Mouse (Mus musculus) liver, embryonic 14.5 days (tissue): Measurements from ENCODE around the gene Scn1a. TPM values are rescaled to one million over a fixed set of nuclear protein-coding genes. Genes with fewer than 3 reads are reported as not detected.

ENCODE experiments used
- ATAC-seq: fragments of 200-750 bp; cut with Nextera tagmentation; 2 replicates; pipeline ENCODE4 v1.8.0; 2017; ENCODE audit warnings: moderate number of reproducible peaks, mild to moderate bottlenecking, moderate library complexity; ENCODE audit not compliant: insufficient read depth
- DNase-seq, 3 experiments: peaks; one replicate each; pipeline ENCODE4 v3.0.0-alpha.2; 2012 to 2013; ENCODE audit warnings: low read depth in 3 of 3, low spot score in 3 of 3
- H3K27ac ChIP-seq: fragments of 300-500 bp; sonication (generic); 2 replicates; pipeline ENCODE4 v1.5.1; 2014; ENCODE audit warnings: moderate library complexity, mild to moderate bottlenecking, control low read depth, inconsistent platforms
- H3K27me3 ChIP-seq: fragments of 300-500 bp; sonication (generic); 2 replicates; pipeline ENCODE4 v1.6.1; 2014; ENCODE audit warnings: mild to moderate bottlenecking, low read length, moderate library complexity; ENCODE audit not compliant: control insufficient read depth, insufficient read depth
- H3K36me3 ChIP-seq: fragments of 300-500 bp; sonication (generic); replicated peaks from 2 replicates; pipeline ENCODE4 v1.6.1; 2014; ENCODE audit warnings: low read depth; ENCODE audit not compliant: control insufficient read depth, insufficient read depth
- H3K4me1 ChIP-seq, 2 experiments: fragments of 200-500 bp in 1 of 2; fragments of 300-500 bp in 1 of 2; sonication (generic) in 1 of 2; replicated peaks; 2 replicates each; pipeline ENCODE4 v1.6.1; 2012 to 2014; ENCODE audit warnings: antibody characterized with exemption in 1 of 2, inconsistent platforms in 1 of 2, low read length in 1 of 2; ENCODE audit not compliant: control insufficient read depth in 2 of 2, insufficient read depth in 2 of 2
- H3K4me2 ChIP-seq: fragments of 300-500 bp; sonication (generic); 2 replicates; pipeline ENCODE4 v1.6.1; 2014; ENCODE audit warnings: low read depth, mild to moderate bottlenecking, control low read depth, moderate library complexity
- H3K4me3 ChIP-seq, 2 experiments: fragments of 200-500 bp in 1 of 2; fragments of 300-500 bp in 1 of 2; sonication (generic) in 1 of 2; 2 replicates each; pipeline ENCODE4 v1.5.1; 2012 to 2014; ENCODE audit warnings: low read depth in 2 of 2, low read length in 2 of 2, mild to moderate bottlenecking in 2 of 2, control low read depth in 1 of 2, inconsistent platforms in 1 of 2, moderate library complexity in 1 of 2; ENCODE audit not compliant: insufficient read depth in 1 of 2
- H3K9ac ChIP-seq: fragments of 300-500 bp; sonication (generic); replicated peaks from 2 replicates; pipeline ENCODE4 v1.6.1; 2014; ENCODE audit warnings: mild to moderate bottlenecking, control low read depth, moderate library complexity
- H3K9me3 ChIP-seq: fragments of 300-500 bp; sonication (generic); 2 replicates; pipeline ENCODE4 v1.6.1; 2016; ENCODE audit warnings: low read length, mixed read lengths; ENCODE audit not compliant: control insufficient read depth
- CTCF ChIP-seq: IDR thresholded peaks from 2 replicates; pipeline ENCODE4 v1.5.1; 2016; ENCODE audit warnings: antibody characterized with exemption, low read depth, control low read depth
- EP300 ChIP-seq: IDR thresholded peaks from 2 replicates; pipeline ENCODE4 v1.6.1; 2016; ENCODE audit warnings: antibody characterized with exemption, low read depth
- WGBS: fragments of 180-500 bp; shearing (Covaris S2); extraction: QIAGEN DNeasy Blood & Tissue Kit; methylation state at CpG from one replicate; pipeline ENCODE4 v1.1.7; 2014; ENCODE audit not compliant: insufficient replicate concordance; 5-methylcytosine and 5-hydroxymethylcytosine counted together
- polyA plus RNA-seq, 2 experiments: library from polyadenylated mRNA; depleted of rRNA in 1 of 2; stranded (reverse) in 1 of 2; unstranded in 1 of 2; fragments of >200 nt; fragmentation: Nextera tagmentation in 1 of 2; extraction: Ambion mirVana in 1 of 2; gene quantifications; 2 replicates each; pipeline versions ENCODE4 v1.2.1 to v1.2.3; 2012 to 2014

The Scn1a gene
- polyA plus RNA-seq, 2 experiments: 0.01 TPM; not detected in 1

DNA sequence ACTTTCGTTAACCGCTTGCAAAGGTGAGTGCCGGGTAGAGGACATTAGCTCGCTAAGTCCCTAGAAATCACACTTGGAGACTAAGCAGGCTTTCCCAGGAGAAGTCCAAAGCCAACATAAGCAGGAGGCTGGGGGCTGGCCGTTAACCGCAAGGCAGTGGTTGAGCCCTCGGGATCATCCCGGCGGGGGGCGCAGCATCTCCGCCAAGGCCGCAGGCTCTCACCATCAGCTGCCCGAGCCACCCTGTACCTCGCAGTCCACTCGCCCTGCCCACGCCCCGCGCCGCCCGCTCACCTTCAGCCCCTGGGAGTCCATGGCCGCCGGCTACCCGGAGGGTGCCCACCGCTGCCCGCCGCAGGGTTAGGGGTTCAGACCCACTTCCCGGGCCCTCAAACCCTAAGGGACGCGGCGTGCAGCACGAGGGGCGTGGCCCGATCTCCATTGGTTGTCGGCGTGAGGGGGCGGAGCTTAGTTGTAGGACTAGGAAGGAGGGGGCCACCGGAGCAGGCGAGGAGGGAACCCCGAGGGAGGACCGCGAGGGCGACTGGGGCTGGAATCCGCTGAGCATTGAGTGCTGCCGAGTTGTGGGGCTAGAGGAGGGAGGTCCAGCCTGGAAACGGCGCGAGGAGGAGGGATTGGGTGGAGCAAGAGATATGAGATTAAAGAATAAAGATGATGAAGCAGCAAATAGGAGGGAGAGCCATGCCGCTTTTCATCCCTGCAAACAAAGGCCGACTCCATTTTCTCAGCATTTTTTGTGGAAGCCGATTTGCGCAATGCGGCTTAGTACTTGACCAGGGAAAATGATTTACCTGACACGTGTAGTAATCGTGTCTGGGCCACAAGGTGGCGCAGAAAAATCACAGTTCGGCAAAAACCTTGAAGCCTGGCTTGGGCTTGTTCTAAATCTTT lies 184.2 kb downstream of the Scn1a start, which contains the start of gene Ttc21b:
Ttc21b (minus strand) TSS at position 398 of the 912 bp plus-strand sequence.
- Histone ChIP-seq H3K9ac (peak within 1 kb of the TSS; percentile 32; the same call in 1 of the 2 replicates), H3K4me2 (peak within 1 kb of the TSS; percentile 80), H3K27ac (no peak within 1 kb of the TSS), H3K4me3 (peak within 1 kb of the TSS; percentile 51 to 65), H3K4me1 (0 out of 4 replicates have a peak, but pooled peaks cover 0 to 2% of the 10 kb centered on the region in 2 experiments), H3K9me3 (no peaks in the 10 kb centered on the region), H3K36me3 (no peaks in the 10 kb centered on the region), H3K27me3 (no peaks in the 10 kb centered on the region; the same call in 1 of the 2 replicates)
- TF ChIP-seq EP300 (no peak), CTCF (peak; percentile 62)
- under 1% methylated on average over 56 of the region's 56 CpGs for WGBS
- DNase-seq (peak; percentile 64 to 69 (median 66)), ATAC-seq (peak; percentile 93)

DNA sequence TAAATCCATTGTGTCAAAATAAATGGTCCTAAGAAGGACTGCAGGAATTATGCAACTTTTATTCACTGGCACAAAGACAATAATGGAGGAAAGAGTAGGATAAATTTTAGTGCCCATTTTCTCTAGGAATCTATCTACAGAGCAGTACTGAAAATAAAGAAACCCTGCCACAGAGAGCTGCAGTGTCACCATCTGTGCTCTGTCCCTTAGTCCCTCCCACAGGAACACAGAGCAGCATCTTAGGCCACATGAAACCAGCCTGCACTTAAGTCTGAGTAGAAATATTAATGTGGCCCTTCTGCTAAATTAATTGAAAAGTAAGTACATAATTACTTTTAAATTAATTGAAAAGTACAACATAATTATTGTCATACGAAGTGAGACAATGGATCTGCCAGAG lies 196.6 kb downstream of the Scn1a start:
- no peak overlapping the region for H3K4me3 ChIP-seq
- H3K4me2 ChIP-seq: no peak overlapping the region
- H3K36me3 ChIP-seq: no peaks in the 10 kb centered on the region
- H3K27me3 ChIP-seq: no peaks in the 10 kb centered on the region
- H3K27ac ChIP-seq: no peak overlapping the region
- no peaks in the 10 kb centered on the region for H3K9me3 ChIP-seq
- ATAC-seq (no peak), DNase-seq (no peak)
- 53% methylated on average over 1 of the region's 1 CpGs for WGBS
- H3K9ac ChIP-seq: no peak overlapping the region
- TF ChIP-seq EP300 (no peak), CTCF (no peak)
- H3K4me1 ChIP-seq: no peaks in the 10 kb centered on the region

DNA sequence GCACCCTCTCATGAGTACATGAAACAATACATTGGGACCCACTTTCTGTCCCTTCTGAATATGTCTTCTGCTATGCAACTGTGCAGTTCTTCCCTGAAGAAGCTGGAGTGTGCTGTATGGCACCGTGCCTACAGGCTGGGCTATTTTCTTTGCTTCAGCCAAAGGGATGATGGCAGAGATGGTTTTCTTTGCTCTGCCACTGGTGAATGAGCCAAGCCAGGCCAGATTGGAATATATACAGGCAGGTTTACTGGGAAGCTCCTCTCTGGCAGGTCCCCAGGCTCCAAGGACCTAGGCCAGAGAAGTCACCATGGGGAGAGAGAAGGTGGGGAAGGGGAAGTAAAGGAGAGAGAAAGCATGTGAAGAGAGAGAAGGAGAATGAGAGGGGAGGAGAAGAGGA lies 200.3 kb downstream of the Scn1a start:
- no peaks in the 10 kb centered on the region for H3K36me3 ChIP-seq
- H3K9ac ChIP-seq: no peak overlapping the region
- no peaks in the 10 kb centered on the region for H3K27me3 ChIP-seq
- H3K27ac ChIP-seq: no peak overlapping the region
- no peak for DNase-seq
- WGBS: 67% methylated on average over 1 of the region's 1 CpGs
- no peak overlapping the region for H3K4me3 ChIP-seq
- no peak for TF ChIP-seq EP300
- no peak for TF ChIP-seq CTCF
- H3K4me2 ChIP-seq: no peak overlapping the region
- no peak for ATAC-seq
- H3K4me1 ChIP-seq: no peaks in the 10 kb centered on the region
- H3K9me3 ChIP-seq: no peaks in the 10 kb centered on the region

DNA sequence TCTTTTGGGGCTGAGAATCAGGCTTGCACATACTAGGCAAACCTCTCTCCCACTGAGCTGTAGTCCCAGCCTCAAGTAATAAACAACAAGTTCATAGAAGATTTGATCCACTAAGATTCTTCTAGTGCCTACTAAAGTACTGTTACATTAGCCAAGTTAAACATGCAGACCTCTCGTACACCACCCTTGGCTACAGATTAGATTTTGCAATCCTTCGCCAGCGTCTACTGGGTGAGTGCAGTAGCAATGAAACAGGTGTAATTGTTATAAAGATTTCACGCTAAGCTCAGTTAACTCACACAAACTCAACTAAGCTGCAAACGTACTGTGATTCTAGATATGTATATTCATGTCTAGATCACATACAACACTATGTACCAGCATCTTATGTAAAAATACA lies 201.8 kb downstream of the Scn1a start:
- Histone ChIP-seq H3K27ac (no peak overlapping the region), H3K9me3 (no peaks in the 10 kb centered on the region), H3K4me2 (no peak overlapping the region), H3K4me3 (no peak overlapping the region), H3K4me1 (no peaks in the 10 kb centered on the region), H3K36me3 (no peaks in the 10 kb centered on the region), H3K27me3 (no peaks in the 10 kb centered on the region), H3K9ac (no peak overlapping the region)
- ATAC-seq (no peak), DNase-seq (no peak)
- TF ChIP-seq EP300: no peak
- no peak for TF ChIP-seq CTCF
- WGBS: 74% methylated on average over 5 of the region's 5 CpGs

DNA sequence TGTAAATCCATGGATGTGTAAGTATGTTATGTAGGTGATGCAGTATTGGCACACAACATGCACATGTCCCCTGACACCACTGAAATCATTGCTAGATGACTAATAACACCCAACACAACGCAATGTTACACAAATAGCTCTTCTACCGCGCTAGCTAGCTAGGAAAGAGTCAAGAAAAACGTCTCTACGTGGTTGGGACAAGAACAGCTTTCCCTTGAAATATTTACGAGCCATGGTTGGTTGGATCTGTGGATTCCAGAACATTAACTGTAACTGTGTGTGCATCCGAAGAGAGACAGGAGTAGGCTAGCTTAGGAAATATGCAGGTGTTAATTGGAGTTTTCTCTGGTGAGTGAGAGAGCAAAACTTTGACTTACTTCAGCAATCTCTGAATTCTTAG lies 219.7 kb downstream of the Scn1a start:
- Histone ChIP-seq H3K4me2 (no peak overlapping the region), H3K4me1 (no peaks in the 10 kb centered on the region), H3K9me3 (no peaks in the 10 kb centered on the region), H3K27me3 (no peaks in the 10 kb centered on the region), H3K9ac (no peak overlapping the region), H3K4me3 (no peak overlapping the region), H3K27ac (no peak overlapping the region), H3K36me3 (no peaks in the 10 kb centered on the region)
- 72% methylated on average over 7 of the region's 7 CpGs for WGBS
- no peak for DNase-seq
- ATAC-seq: no peak
- TF ChIP-seq CTCF (no peak), EP300 (no peak)

Other genes starting within 250 kb of the Scn1a start
- 0.56 and 1.1 TPM in 2 replicates for gene Ttc21b, start 184.2 kb downstream of the Scn1a start, polyA plus RNA-seq (2012; rRNA removed)
- 0.80 and 1.5 TPM in 2 replicates for gene Ttc21b, start 184.2 kb downstream of the Scn1a start, polyA plus RNA-seq (2014; fragmentation: Nextera tagmentation; extraction: Ambion mirVana)
- gene Scn9a, start 194.1 kb upstream of the Scn1a start, polyA plus RNA-seq (2012; rRNA removed): under 0.01 and 0.01 TPM in 2 replicates
- gene Scn9a, start 194.1 kb upstream of the Scn1a start, polyA plus RNA-seq (2014; fragmentation: Nextera tagmentation; extraction: Ambion mirVana): not detected in 2 replicates